Mouse (Mus musculus) brain, embryonic 14.5 days (tissue): Measurements from ENCODE around the gene Pnpla2.
A peak's percentile ranks its signal among the peaks of the same experiment; 100 is the strongest.

Experiments used
- CTCF ChIP-seq: fragments of 200-500 bp; IDR thresholded peaks from 2 replicates; pipeline ENCODE4 v1.5.1; 2012; ENCODE audit warnings: inconsistent platforms, mild to moderate bottlenecking, moderate library complexity, borderline replicate concordance; ENCODE audit not compliant: insufficient read depth, insufficient read length; ENCODE audit errors: extremely low read depth
- POLR2A ChIP-seq: fragments of 200-500 bp; IDR thresholded peaks from 2 replicates; pipeline ENCODE4 v1.6.1; 2012; ENCODE audit warnings: mild to moderate bottlenecking, inconsistent platforms, borderline replicate concordance; ENCODE audit not compliant: poor library complexity, insufficient read depth, insufficient read length, severe bottlenecking; ENCODE audit errors: extremely low read depth

DNA sequence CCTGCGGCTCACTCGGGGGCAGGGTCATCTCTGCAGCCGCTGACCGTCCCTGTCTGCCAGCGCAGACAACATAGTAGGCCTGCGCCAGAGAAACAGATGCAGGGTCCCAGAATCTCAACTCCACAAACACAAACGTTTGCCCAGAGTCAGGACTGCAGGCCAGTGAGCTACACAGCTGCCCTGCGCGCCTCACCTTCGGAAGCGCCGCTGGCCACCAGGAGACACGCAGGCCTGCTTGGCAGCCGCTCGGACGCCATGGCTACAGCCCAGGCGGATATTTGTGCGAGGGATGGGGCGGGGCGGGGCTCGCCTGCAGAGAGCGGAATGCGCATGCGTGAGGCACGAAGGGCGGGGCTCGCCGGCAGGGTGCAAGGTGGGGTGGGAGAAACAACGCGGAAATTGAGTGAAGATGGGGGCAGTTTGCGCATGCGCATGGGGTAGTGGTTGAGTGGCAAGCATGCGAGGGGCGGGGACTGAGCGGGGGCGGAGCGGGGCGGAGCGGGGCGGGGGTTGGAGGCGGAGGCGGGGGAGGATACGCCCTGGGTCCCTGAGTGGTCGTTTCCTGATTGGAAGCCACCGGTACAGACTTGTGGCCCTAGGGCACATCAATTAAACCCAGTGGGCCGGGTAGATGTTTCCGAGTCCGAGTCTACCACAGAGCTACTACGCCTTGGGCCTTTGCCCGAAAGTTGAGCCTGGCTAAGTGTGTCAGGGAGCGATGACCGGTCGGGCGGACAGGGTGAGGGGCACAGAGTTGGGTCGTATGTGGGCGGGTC, 41.0 kb upstream of the Pnpla2 start, which contains the start of gene Gatd1:
- TF ChIP-seq CTCF, result peak; percentile 11; the same call in 1 of the 2 replicates
- TF ChIP-seq POLR2A, result peak; percentile 75; the same call in 1 of the 2 replicates
